Mouse (Mus musculus) liver, embryonic 18 days (tissue): ENCODE data around the gene Selp. TPM values are rescaled to one million over a fixed set of nuclear protein-coding genes. Genes with fewer than 3 reads are reported as not detected.

Source experiments
- polyA plus RNA-seq: library from polyadenylated mRNA; depleted of rRNA; stranded (reverse); fragments of >200 nt; gene quantifications from 2 replicates; pipeline ENCODE4 v1.2.3, GENCODE M21; 2012; rRNA removed

Gene Selp
- 0.78 and 0.87 TPM in 2 replicates for polyA plus RNA-seq

GRCm38 (mm10) chr1:164114947-164115493 is at the start of gene Selp:
Selp (plus strand) TSS chr1:164115264.

GRCm38 (mm10) chr1:164151387-164152088 is 36.5 kb downstream of the Selp start, which contains the start of gene F5:
F5 (plus strand) TSS chr1:164151838.

Other genes starting within 250 kb of the Selp start
- gene Scyl3, start 186.2 kb upstream of the Selp start, polyA plus RNA-seq: 6.3 and 6.9 TPM in 2 replicates
- 3.6 and 4.0 TPM in 2 replicates for gene BC055324, start 120.5 kb upstream of the Selp start, polyA plus RNA-seq
- gene Mettl18, start 120.4 kb upstream of the Selp start, polyA plus RNA-seq: 1.9 and 2.1 TPM in 2 replicates
- 0.10 and 0.13 TPM in 2 replicates for gene Sele, start 67.0 kb upstream of the Selp start, polyA plus RNA-seq
- 12.2 and 12.4 TPM in 2 replicates for gene Sell, start 53.3 kb upstream of the Selp start, polyA plus RNA-seq
- 23.0 and 23.1 TPM in 2 replicates for gene F5, start 36.6 kb downstream of the Selp start, polyA plus RNA-seq
- gene Slc19a2, start 133.8 kb downstream of the Selp start, polyA plus RNA-seq: 27.1 and 35.8 TPM in 2 replicates
- gene Ccdc181, start 160.3 kb downstream of the Selp start, polyA plus RNA-seq: 1.8 TPM in 2 replicates
- gene Nme7, start 188.9 kb downstream of the Selp start, polyA plus RNA-seq: 4.5 and 4.9 TPM in 2 replicates
- gene Blzf1, start 192.2 kb downstream of the Selp start, polyA plus RNA-seq: 5.0 and 5.1 TPM in 2 replicates